Mouse (Mus musculus) urinary bladder, adult 18-20 months (tissue): ENCODE measurements at regions not wholly inside any gene's neighbourhood (a gene's known extent, or its start where the extent isn't known, plus 50 kb on each side); places are given as distances from the start of the nearest gene placed in this dataset.

ENCODE experiments used
- DNase-seq, 2 experiments: peaks; one replicate each; pipeline ENCODE4 v3.0.0; 2022; ENCODE audit warnings: low spot score in 2 of 2, mixed read lengths in 2 of 2

GRCm38 (mm10) chr6:94911836-94912235 is 205.2 kb upstream of the Kbtbd8 start:
- DNase-seq, result no peak

GRCm38 (mm10) chr6:94911374-94911773 is 205.7 kb upstream of the Kbtbd8 start:
- no peak for DNase-seq

GRCm38 (mm10) chr6:94900862-94901261 is 200.9 kb upstream of the Lrig1 start:
- DNase-seq, result no peak

- no peak for DNase-seq
Observed at GRCm38 (mm10) chr6:94898881-94899280, 198.9 kb upstream of the Lrig1 start.

GRCm38 (mm10) chr6:94890165-94890564 is 190.2 kb upstream of the Lrig1 start:
- no peak for DNase-seq

- no peak for DNase-seq
Observed at GRCm38 (mm10) chr6:94889271-94889670, 189.3 kb upstream of the Lrig1 start.

GRCm38 (mm10) chr6:94881139-94881538 is 181.2 kb upstream of the Lrig1 start:
- DNase-seq, result peak; percentile 16 to 53

GRCm38 (mm10) chr6:94875841-94876240 is 175.9 kb upstream of the Lrig1 start:
- DNase-seq, result no peak

GRCm38 (mm10) chr6:94875065-94875464 is 175.1 kb upstream of the Lrig1 start:
- DNase-seq, result no peak

- no peak for DNase-seq
Observed at GRCm38 (mm10) chr6:94874415-94874814, 174.5 kb upstream of the Lrig1 start.

GRCm38 (mm10) chr6:94867952-94868351 is 168.0 kb upstream of the Lrig1 start:
- no peak for DNase-seq

GRCm38 (mm10) chr6:94865498-94865897 is 165.5 kb upstream of the Lrig1 start:
- DNase-seq, result no peak

- DNase-seq, result no peak
Observed at GRCm38 (mm10) chr6:94858121-94858621, 158.2 kb upstream of the Lrig1 start.

- DNase-seq, result no peak
Observed at GRCm38 (mm10) chr6:94850121-94850520, 150.2 kb upstream of the Lrig1 start.

- DNase-seq, result no peak
Observed at GRCm38 (mm10) chr6:94849533-94849932, 149.6 kb upstream of the Lrig1 start.

GRCm38 (mm10) chr6:94848437-94848836 is 148.5 kb upstream of the Lrig1 start:
- DNase-seq, result no peak

GRCm38 (mm10) chr6:94845821-94846220 is 145.9 kb upstream of the Lrig1 start:
- no peak for DNase-seq

GRCm38 (mm10) chr6:94842856-94843255 is 142.9 kb upstream of the Lrig1 start:
- DNase-seq, result no peak

- no peak for DNase-seq
Observed at GRCm38 (mm10) chr6:94841881-94842280, 141.9 kb upstream of the Lrig1 start.

- DNase-seq, result no peak
Observed at GRCm38 (mm10) chr6:94835742-94836141, 135.8 kb upstream of the Lrig1 start.

- DNase-seq, result no peak
Observed at GRCm38 (mm10) chr6:94834551-94834950, 134.6 kb upstream of the Lrig1 start.

GRCm38 (mm10) chr6:94830801-94831200 is 130.8 kb upstream of the Lrig1 start:
- DNase-seq, result no peak

GRCm38 (mm10) chr6:94829246-94829645 is 129.3 kb upstream of the Lrig1 start:
- peak in 1 of 2 experiments; percentile 3 for DNase-seq

GRCm38 (mm10) chr6:94826656-94827055 is 126.7 kb upstream of the Lrig1 start:
- DNase-seq, result no peak
